ENCODE assay signal across 34 mouse cellular contexts in genomic region chr15:85731885-85732603, GRCm38 (mm10). TPM values are rescaled to one million over a fixed set of nuclear protein-coding genes. Genes with fewer than 3 reads are reported as not detected.
DNase-seq lines count a peak whose midpoint lies in the region; ATAC-seq and TF ChIP-seq lines count a peak whose summit lies in the region.
"Had no signal": no experiment of that assay in that cellular context is flagged by ENCODE, and none has a peak within 500 bp of the region (broad histone marks: within the 10 kb centered on the region; RNA-seq: fewer than 3 reads in every experiment).

No protein-coding gene starts in this region.

- H3K9me3 ChIP-seq in kidney, embryonic 14.5 days (ENCODE audit: control insufficient read depth, low read length) = no peaks in the 10 kb centered on the region
- H3K9me3 ChIP-seq: forebrain, embryonic 12.5 days; limb, embryonic 13.5 days; megakaryocyte, embryonic 14.5 days; midbrain, embryonic 13.5 days had no signal

- no peaks in the 10 kb centered on the region for H3K36me3 ChIP-seq in kidney, embryonic 14.5 days (ENCODE audit: control insufficient read depth, insufficient read depth, low read length)
- H3K36me3 ChIP-seq: forebrain, embryonic 12.5 days; limb, embryonic 13.5 days; midbrain, embryonic 13.5 days had no signal

- no peak overlapping the region for H3K4me3 ChIP-seq in gastrocnemius, adult 2 months
- no peak overlapping the region for H3K4me3 ChIP-seq in kidney, embryonic 14.5 days (ENCODE audit: low read length)
- no peak overlapping the region for H3K4me3 ChIP-seq in brown adipose tissue, adult 24 weeks (ENCODE audit: insufficient read depth, low read depth, low read length)
- H3K4me3 ChIP-seq: erythroblast, embryonic 14.5 days; forebrain, embryonic 12.5 days; layer of hippocampus, adult 2 months; left cerebral cortex, adult 2 months; limb, embryonic 13.5 days; megakaryocyte, embryonic 14.5 days; midbrain, embryonic 13.5 days had no signal

- H3K9ac ChIP-seq in kidney, embryonic 14.5 days (ENCODE audit: low read depth, low read length) = no peak overlapping the region
- H3K9ac ChIP-seq: forebrain, embryonic 12.5 days; hindbrain, embryonic 14.5 days; limb, embryonic 13.5 days; midbrain, embryonic 13.5 days had no signal

- 70% methylated on average over 3 of the region's 3 CpGs for WGBS in kidney, embryonic 14.5 days

- ATAC-seq in kidney, embryonic 14.5 days (ENCODE audit: low FRiP score, low TSS enrichment) = no peak
- ATAC-seq: activated CD4-positive, CD25-positive, alpha-beta regulatory T cell, adult 4 months; intestine, postnatal 0 days; lung, postnatal 0 days; midbrain, embryonic 13.5 days had no signal

- H3K4me1 ChIP-seq in kidney, embryonic 14.5 days (ENCODE audit: control insufficient read depth, insufficient read depth, low read length) = no peaks in the 10 kb centered on the region; the same call in 1 of the 2 replicates
- peaks cover 5% of the 10 kb centered on the region; the same call in 1 of the 2 replicates for H3K4me1 ChIP-seq in brown adipose tissue, adult 24 weeks (ENCODE audit: control insufficient read depth, insufficient read depth, insufficient read length, low read length)

- TF ChIP-seq CTCF in gastrocnemius, adult 2 months (IDR thresholded peaks at IDR 0.05) = no peak

- intact Hi-C loops in gastrocnemius, adult 2 months (cut with DNase I) = no loop called here

- DNase-seq in gastrocnemius, adult 2 months = peak; percentile 61
- DNase-seq in gastrocnemius, postnatal 25 days = no peak
- peak; percentile 93 for DNase-seq in kidney, adult 9 months
- peak; percentile 62 to 88 for DNase-seq in kidney, postnatal 36 days
- DNase-seq in right cerebral cortex, postnatal 10 days (ENCODE audit: low spot score in 2 of 2) = no peak
- DNase-seq in ovary, postnatal 14 days (ENCODE audit: low spot score) = no peak
- DNase-seq: adrenal gland, adult 2 months; adrenal gland, postnatal 36 days; cerebellum, adult 2 months; cerebellum, postnatal 14 days; gastrocnemius, postnatal 14 days; heart, adult 18-20 months; heart, postnatal 36 days; lung, adult 18-20 months; lung, postnatal 4 days; retina, postnatal 1 day; thymus, adult 2 months; thymus, postnatal 36 days had no signal

- no peak overlapping the region for H3K4me2 ChIP-seq in kidney, embryonic 14.5 days (replicated peaks; ENCODE audit: low read depth, low read length)
- H3K4me2 ChIP-seq: forebrain, embryonic 12.5 days; heart, embryonic 11.5 days; hindbrain, embryonic 14.5 days; limb, embryonic 13.5 days; midbrain, embryonic 13.5 days had no signal

- peaks cover 43% of the 10 kb centered on the region for H3K27me3 ChIP-seq in kidney, embryonic 14.5 days (ENCODE audit: control insufficient read depth, insufficient read depth, low read length)

- peak overlapping the region; percentile 70 for H3K27ac ChIP-seq in gastrocnemius, adult 2 months
- H3K27ac ChIP-seq in kidney, embryonic 14.5 days (ENCODE audit: low read depth, low read length) = no peak overlapping the region
- peak overlapping the region; percentile 92 for H3K27ac ChIP-seq in brown adipose tissue, adult 24 weeks (replicated peaks; ENCODE audit: low read depth, low read length)
- H3K27ac ChIP-seq: forebrain, embryonic 12.5 days; hindbrain, embryonic 14.5 days; layer of hippocampus, adult 2 months; left cerebral cortex, adult 2 months; limb, embryonic 13.5 days; midbrain, embryonic 13.5 days had no signal

RNA-seq across cellular contexts. Expression of gene Ppara, which starts 2.7 kb away (rescaled TPM):
- 10 to 100 TPM; 15.4 to 47.2 TPM for total RNA-seq in gastrocnemius, adult 2 months (2021)
- 10 to 100 TPM; 11.4 to 19.3 TPM for total RNA-seq in gastrocnemius, postnatal 25 days (2021)
- 1.7 and 2.3 TPM in 2 replicates for polyA plus RNA-seq in kidney, embryonic 14.5 days (2014; fragmentation: Nextera tagmentation; extraction: Ambion mirVana)
- 53.5 and 108 TPM in 2 replicates for polyA plus RNA-seq in brown adipose tissue, adult 24 weeks (2012; ENCODE audit: insufficient read depth, insufficient read length, missing spikeins)
- total RNA-seq: CH12.LX; monocyte, adult 5-6 weeks had no signal
- polyA plus RNA-seq: erythroblast, embryonic 14.5 days had no signal

Comparison
In these comparisons a context has a peak if more than half of its experiments do, and no peak if none do; other contexts are left out.
1. DNase-seq: peak in gastrocnemius, adult 2 months (single experiment), kidney, adult 9 months (single experiment) and kidney, postnatal 36 days (2 of 2); none in gastrocnemius, postnatal 25 days (single experiment), right cerebral cortex, postnatal 10 days (0 of 2) and ovary, postnatal 14 days (single experiment).